Comparison of ENCODE assay signal across 8 mouse cellular contexts in genomic region chr16:18387704-18388582, GRCm38 (mm10). TPM values are rescaled to one million over a fixed set of nuclear protein-coding genes. Genes with fewer than 3 reads are reported as not detected.
DNase-seq lines count a peak whose midpoint lies in the region; ATAC-seq lines count a peak whose summit lies in the region.

No protein-coding gene starts in this region.

- no peaks in the 10 kb centered on the region for H3K36me3 ChIP-seq in heart, embryonic 13.5 days
- no peaks in the 10 kb centered on the region for H3K36me3 ChIP-seq in hindbrain, embryonic 16.5 days (ENCODE audit: control insufficient read depth, insufficient read depth, low read length)
- H3K36me3 ChIP-seq in midbrain, embryonic 12.5 days: no peaks in the 10 kb centered on the region

- H3K4me2 ChIP-seq in heart, embryonic 13.5 days: peak overlapping the region; percentile 6; the same call in 1 of the 2 replicates
- no peak overlapping the region for H3K4me2 ChIP-seq in hindbrain, embryonic 16.5 days (ENCODE audit: low read length)
- no peak overlapping the region for H3K4me2 ChIP-seq in midbrain, embryonic 12.5 days (replicated peaks)

- H3K4me1 ChIP-seq in heart, embryonic 13.5 days: peaks cover 41% of the 10 kb centered on the region
- H3K4me1 ChIP-seq in hindbrain, embryonic 16.5 days (ENCODE audit: control insufficient read depth, insufficient read depth, low read depth, low read length): peaks cover 41% of the 10 kb centered on the region
- H3K4me1 ChIP-seq in midbrain, embryonic 12.5 days: peaks cover 61% of the 10 kb centered on the region

- ATAC-seq in heart, embryonic 13.5 days (ENCODE audit: extremely low read depth, insufficient number of reproducible peaks, low FRiP score, low TSS enrichment): no peak
- no peak for ATAC-seq in hindbrain, embryonic 16.5 days
- ATAC-seq in midbrain, embryonic 12.5 days (ENCODE audit: low FRiP score, low read depth): no peak

- H3K27ac ChIP-seq in heart, embryonic 13.5 days (replicated peaks): peak overlapping the region; percentile 45
- peak overlapping the region; percentile 56; the same call in 1 of the 2 replicates for H3K27ac ChIP-seq in hindbrain, embryonic 16.5 days (ENCODE audit: low read depth, low read length)
- peak overlapping the region; percentile 71 for H3K27ac ChIP-seq in midbrain, embryonic 12.5 days (replicated peaks)

- peak overlapping the region; percentile 53 for H3K9ac ChIP-seq in heart, embryonic 13.5 days
- no peak overlapping the region for H3K9ac ChIP-seq in hindbrain, embryonic 16.5 days (ENCODE audit: low read depth, low read length)
- H3K9ac ChIP-seq in midbrain, embryonic 12.5 days (replicated peaks): 0 out of 2 replicates have a peak overlapping the region, but pooled peaks have one; percentile 34

- H3K9me3 ChIP-seq in heart, embryonic 13.5 days: no peaks in the 10 kb centered on the region
- H3K9me3 ChIP-seq in hindbrain, embryonic 16.5 days (ENCODE audit: control insufficient read depth, low read length): no peaks in the 10 kb centered on the region
- H3K9me3 ChIP-seq in midbrain, embryonic 12.5 days: no peaks in the 10 kb centered on the region

- no peak overlapping the region for H3K4me3 ChIP-seq in heart, embryonic 13.5 days
- no peak overlapping the region for H3K4me3 ChIP-seq in hindbrain, embryonic 16.5 days (ENCODE audit: low read length)
- no peak overlapping the region for H3K4me3 ChIP-seq in midbrain, embryonic 12.5 days

- no peaks in the 10 kb centered on the region for H3K27me3 ChIP-seq in heart, embryonic 13.5 days (replicated peaks)
- no peaks in the 10 kb centered on the region for H3K27me3 ChIP-seq in hindbrain, embryonic 16.5 days (replicated peaks; ENCODE audit: control insufficient read depth, insufficient read depth, low read length)
- H3K27me3 ChIP-seq in midbrain, embryonic 12.5 days: no peaks in the 10 kb centered on the region

- WGBS in heart, embryonic 13.5 days: 32% methylated on average over 5 of the region's 7 CpGs
- 25% methylated on average over 6 of the region's 7 CpGs for WGBS in hindbrain, embryonic 16.5 days
- 41% methylated on average over 5 of the region's 7 CpGs for WGBS in midbrain, embryonic 12.5 days

- no peak for DNase-seq in heart, adult 9 months (ENCODE audit: low spot score in 2 of 2)
- DNase-seq in NIH3T3 (ENCODE audit: low read depth): peak; percentile 68
- no peak for DNase-seq in spleen, postnatal 14 days (ENCODE audit: low spot score in 2 of 2)
- DNase-seq in ovary, postnatal 14 days (ENCODE audit: low spot score): no peak
- no peak for DNase-seq in cerebellum, adult 8-10 months

RNA-seq across cellular contexts. Expression of gene Txnrd2, which starts 38.2 kb away (rescaled TPM):
- 34.5 and 37.4 TPM in 2 replicates for polyA plus RNA-seq in heart, embryonic 13.5 days (2015; fragmentation: Nextera tagmentation; extraction: Ambion mirVana)
- 37.5 and 40.6 TPM in 2 replicates for polyA plus RNA-seq in hindbrain, embryonic 16.5 days (2015; fragmentation: Nextera tagmentation; extraction: Ambion mirVana)
- 22.5 and 23.8 TPM in 2 replicates for polyA plus RNA-seq in midbrain, embryonic 12.5 days (2016; fragmentation: Nextera tagmentation; extraction: Ambion mirVana)

RNA-seq across cellular contexts. Expression of gene Comt, which starts 38.7 kb away (rescaled TPM):
- polyA plus RNA-seq in heart, embryonic 13.5 days (2015; fragmentation: Nextera tagmentation; extraction: Ambion mirVana): 101 and 108 TPM in 2 replicates
- polyA plus RNA-seq in hindbrain, embryonic 16.5 days (2015; fragmentation: Nextera tagmentation; extraction: Ambion mirVana): 119 and 123 TPM in 2 replicates
- 54.9 and 60.1 TPM in 2 replicates for polyA plus RNA-seq in midbrain, embryonic 12.5 days (2016; fragmentation: Nextera tagmentation; extraction: Ambion mirVana)

RNA-seq across cellular contexts. Expression of gene Arvcf, which starts 40.0 kb away (rescaled TPM):
- 31.8 and 32.0 TPM in 2 replicates for polyA plus RNA-seq in heart, embryonic 13.5 days (2015; fragmentation: Nextera tagmentation; extraction: Ambion mirVana)
- 68.3 and 80.3 TPM in 2 replicates for polyA plus RNA-seq in hindbrain, embryonic 16.5 days (2015; fragmentation: Nextera tagmentation; extraction: Ambion mirVana)
- 129 and 134 TPM in 2 replicates for polyA plus RNA-seq in midbrain, embryonic 12.5 days (2016; fragmentation: Nextera tagmentation; extraction: Ambion mirVana)

RNA-seq across cellular contexts. Expression of gene Tango2, which starts 40.0 kb away (rescaled TPM):
- polyA plus RNA-seq in heart, embryonic 13.5 days (2015; fragmentation: Nextera tagmentation; extraction: Ambion mirVana): 47.9 and 54.3 TPM in 2 replicates
- polyA plus RNA-seq in hindbrain, embryonic 16.5 days (2015; fragmentation: Nextera tagmentation; extraction: Ambion mirVana): 101 and 112 TPM in 2 replicates
- 48.2 and 49.7 TPM in 2 replicates for polyA plus RNA-seq in midbrain, embryonic 12.5 days (2016; fragmentation: Nextera tagmentation; extraction: Ambion mirVana)
